Mouse (Mus musculus): ENCODE results near the gene Tmem45b. TPM values are rescaled to one million over a fixed set of nuclear protein-coding genes. Genes with fewer than 3 reads are reported as not detected.

Gene Tmem45b
- polyA plus RNA-seq, 1 experiment from 2014 or later: not detected

- Histone ChIP-seq H3K4me1 (replicated peaks) (peaks cover 28% of the 10 kb centered on the region), H3K9me3 (no peaks in the 10 kb centered on the region), H3K27me3 (ENCODE audit: insufficient read depth, poor library complexity, severe bottlenecking) (no peaks in the 10 kb centered on the region), H3K36me3 (peaks cover 30% of the 10 kb centered on the region), H3K4me3 (peak overlapping the region; percentile 97), H3K27ac (peak overlapping the region; percentile 96)
- 11% methylated on average over 44 of the region's 44 CpGs for WGBS
- no peak for DNase-seq (ENCODE audit: low spot score)
Measured at GRCm38 (mm10) chr9:31386368-31387180, 77.7 kb downstream of the Tmem45b start.

GRCm38 (mm10) chr9:31385947-31386354, 78.3 kb downstream of the Tmem45b start, which contains the start of gene Nfrkb:
Nfrkb (plus strand) TSS chr9:31386192.
- no peaks in the 10 kb centered on the region for H3K27me3 ChIP-seq (ENCODE audit: insufficient read depth, poor library complexity, severe bottlenecking)
- under 1% methylated on average over 46 of the region's 46 CpGs for WGBS
- H3K36me3 ChIP-seq: peaks cover 24% of the 10 kb centered on the region
- H3K4me3 ChIP-seq: peak within 1 kb of the TSS; percentile 97
- H3K27ac ChIP-seq: peak within 1 kb of the TSS; percentile 96
- H3K4me1 ChIP-seq (replicated peaks): peaks cover 28% of the 10 kb centered on the region
- DNase-seq (ENCODE audit: low spot score): peak; percentile 94
- H3K9me3 ChIP-seq: no peaks in the 10 kb centered on the region

- peak overlapping the region; percentile 97 for H3K4me3 ChIP-seq
- H3K9me3 ChIP-seq: no peaks in the 10 kb centered on the region
- 31% methylated on average over 4 of the region's 4 CpGs for WGBS
- H3K36me3 ChIP-seq: peaks cover 22% of the 10 kb centered on the region
- peak overlapping the region; percentile 96 for H3K27ac ChIP-seq
- H3K27me3 ChIP-seq (ENCODE audit: insufficient read depth, poor library complexity, severe bottlenecking): no peaks in the 10 kb centered on the region
- H3K4me1 ChIP-seq (replicated peaks): peaks cover 28% of the 10 kb centered on the region
- DNase-seq (ENCODE audit: low spot score): no peak
Measured at GRCm38 (mm10) chr9:31385500-31385869, 78.8 kb downstream of the Tmem45b start.

GRCm38 (mm10) chr9:31384786-31385499, 79.3 kb downstream of the Tmem45b start:
- Histone ChIP-seq H3K4me3 (peak overlapping the region; percentile 97), H3K4me1 (replicated peaks) (peaks cover 28% of the 10 kb centered on the region), H3K36me3 (peaks cover 17% of the 10 kb centered on the region), H3K27ac (no peak overlapping the region), H3K27me3 (ENCODE audit: insufficient read depth, poor library complexity, severe bottlenecking) (no peaks in the 10 kb centered on the region), H3K9me3 (no peaks in the 10 kb centered on the region)
- no peak for DNase-seq (ENCODE audit: low spot score)
- WGBS: 85% methylated on average over 17 of the region's 17 CpGs

GRCm38 (mm10) chr9:31376661-31377060, 87.6 kb downstream of the Tmem45b start:
- H3K9me3 ChIP-seq: peaks cover 16% of the 10 kb centered on the region; the same call in 1 of the 2 replicates
- DNase-seq (ENCODE audit: low spot score): no peak
- H3K4me3 ChIP-seq: no peak overlapping the region
- H3K27me3 ChIP-seq (ENCODE audit: insufficient read depth, poor library complexity, severe bottlenecking): no peaks in the 10 kb centered on the region
- H3K36me3 ChIP-seq: peaks cover 44% of the 10 kb centered on the region
- H3K27ac ChIP-seq: no peak overlapping the region
- H3K4me1 ChIP-seq (replicated peaks): no peaks in the 10 kb centered on the region

Other genes with a start within 250 kb of the Tmem45b start
- gene Prdm10, start 183.9 kb downstream of the Tmem45b start, polyA plus RNA-seq (2016; fragmentation: Nextera tagmentation; extraction: Ambion mirVana): 7.9 and 8.9 TPM in 2 replicates
- 19.6 and 25.4 TPM in 2 replicates for gene Nfrkb, start 78.3 kb downstream of the Tmem45b start, polyA plus RNA-seq (2016; fragmentation: Nextera tagmentation; extraction: Ambion mirVana)